In the genomic region with DNA sequence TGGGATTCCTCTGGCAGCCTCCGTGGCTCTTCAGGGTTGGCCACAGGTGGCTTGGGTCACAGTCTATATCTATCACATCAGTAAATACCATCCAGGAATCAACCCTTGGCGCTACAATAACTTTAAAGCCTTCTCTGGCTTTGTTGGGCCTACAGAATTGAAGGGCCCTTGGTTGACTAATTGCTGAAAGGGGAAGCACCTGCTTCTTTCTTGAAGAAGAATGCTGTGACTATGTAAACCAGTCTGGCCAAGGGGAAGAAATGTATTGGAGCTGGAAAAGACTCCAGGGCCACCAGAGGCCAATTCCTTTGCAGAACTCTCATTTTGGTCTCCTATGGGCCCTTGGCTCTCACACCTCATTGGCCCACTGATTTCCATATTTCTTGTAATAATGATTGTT, we compare ENCODE assay signal across 16 mouse cellular contexts.
"Had no signal": no experiment of that assay in that cellular context is flagged by ENCODE, and none has a peak within 500 bp of the region (broad histone marks: within the 10 kb centered on the region; RNA-seq: fewer than 3 reads in every experiment).

No protein-coding gene starts in this region.

- H3K4me3 ChIP-seq: midbrain, embryonic 10.5 days; midbrain, embryonic 12.5 days; myocyte; neural tube, embryonic 13.5 days; neural tube, embryonic 15.5 days had no signal

- DNase-seq: lung, embryonic 14.5 days; lung, postnatal 10 days; midbrain, embryonic 14.5 days; retina, postnatal 1 day; right cerebral cortex, adult 18-20 months; right cerebral cortex, postnatal 14 days; thymus, adult 18-20 months; thymus, postnatal 14 days; thymus, postnatal 36 days had no signal

- H3K36me3 ChIP-seq: midbrain, embryonic 10.5 days; midbrain, embryonic 12.5 days; neural tube, embryonic 13.5 days; neural tube, embryonic 15.5 days had no signal

- ATAC-seq: midbrain, embryonic 16.5 days had no signal

- H3K27ac ChIP-seq: liver, embryonic 14.5 days; midbrain, embryonic 10.5 days; midbrain, embryonic 12.5 days; neural tube, embryonic 13.5 days; neural tube, embryonic 15.5 days had no signal

- H3K4me1 ChIP-seq: neural tube, embryonic 13.5 days had no signal
